Mouse (Mus musculus): ENCODE measurements around the gene Skap2.

The Skap2 gene

DNA sequence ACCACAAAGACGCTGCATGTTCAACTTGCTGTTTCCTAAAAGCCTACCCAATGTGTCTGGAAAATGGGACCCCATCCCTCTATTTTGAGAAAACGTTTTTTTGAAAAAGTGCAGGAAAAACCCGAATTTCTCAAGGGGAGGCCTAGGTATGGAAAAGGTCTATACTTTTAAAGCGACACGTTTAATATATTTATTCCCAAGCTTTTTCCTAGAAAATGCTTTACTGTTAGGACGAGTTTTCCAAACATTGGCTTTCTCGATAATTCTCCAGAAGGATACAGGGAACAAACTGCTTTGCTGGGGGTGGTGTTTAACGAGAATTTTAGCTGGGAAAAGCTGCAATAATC, 6.8 kb downstream of the Skap2 start:
- DNase-seq (ENCODE audit: low spot score in 2 of 2), result no peak

DNA sequence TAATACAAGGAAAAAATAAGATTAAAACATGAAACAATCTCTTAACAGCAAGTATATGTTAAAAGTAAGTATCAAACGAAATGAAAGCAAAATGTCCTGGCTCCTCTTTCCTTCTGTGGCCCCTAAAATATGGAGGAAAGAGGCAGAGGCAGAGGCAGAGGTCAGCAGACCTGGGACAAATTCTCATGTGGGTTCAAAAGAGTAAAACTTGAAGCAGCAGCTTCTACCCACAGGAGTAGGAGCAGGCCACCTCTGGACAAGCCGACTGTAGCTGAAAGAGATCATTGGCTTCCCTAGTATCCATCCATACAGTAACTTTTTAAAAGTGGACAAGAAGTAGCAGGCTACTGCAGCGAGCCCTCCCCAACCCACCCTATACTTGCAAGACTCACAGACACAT, 7.4 kb downstream of the Skap2 start:
- no peak for DNase-seq (ENCODE audit: low spot score in 2 of 2)

DNA sequence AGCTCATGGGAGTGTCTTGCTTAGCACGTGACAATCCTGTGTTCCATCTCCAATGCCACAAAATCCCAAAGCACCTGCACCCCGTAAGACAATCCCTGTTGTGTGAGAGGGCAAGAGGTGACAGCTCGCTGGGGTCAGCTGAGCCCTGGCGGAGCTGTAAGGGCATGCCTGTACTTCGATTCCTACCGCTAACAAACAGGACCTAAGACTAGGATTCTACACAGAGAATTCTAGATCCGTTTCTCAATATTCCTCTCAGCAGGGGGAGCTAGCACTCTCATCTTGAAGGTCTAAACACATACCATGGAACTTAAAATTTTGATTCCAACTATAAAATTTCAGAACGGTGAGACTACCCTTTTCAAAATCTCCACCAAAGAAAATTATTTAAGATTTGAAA, 9.7 kb downstream of the Skap2 start:
- no peak for DNase-seq (ENCODE audit: low spot score in 2 of 2)

DNA sequence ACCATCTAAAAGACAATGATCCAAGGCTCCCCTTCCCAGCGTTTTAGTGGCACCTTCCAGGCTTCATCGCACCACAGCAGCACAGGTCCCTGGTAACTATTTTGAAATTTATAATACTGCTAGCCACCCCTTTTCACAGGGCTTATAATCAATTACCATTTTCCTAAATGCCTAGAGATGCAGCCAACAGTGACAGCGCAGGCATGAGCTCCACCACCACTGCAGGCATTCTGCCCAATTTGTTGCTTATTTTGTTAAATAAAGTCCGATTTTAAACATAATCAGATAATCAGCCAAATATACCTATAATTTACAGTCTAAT, 13.2 kb downstream of the Skap2 start:
- no peak for DNase-seq (ENCODE audit: low spot score in 2 of 2)

DNA sequence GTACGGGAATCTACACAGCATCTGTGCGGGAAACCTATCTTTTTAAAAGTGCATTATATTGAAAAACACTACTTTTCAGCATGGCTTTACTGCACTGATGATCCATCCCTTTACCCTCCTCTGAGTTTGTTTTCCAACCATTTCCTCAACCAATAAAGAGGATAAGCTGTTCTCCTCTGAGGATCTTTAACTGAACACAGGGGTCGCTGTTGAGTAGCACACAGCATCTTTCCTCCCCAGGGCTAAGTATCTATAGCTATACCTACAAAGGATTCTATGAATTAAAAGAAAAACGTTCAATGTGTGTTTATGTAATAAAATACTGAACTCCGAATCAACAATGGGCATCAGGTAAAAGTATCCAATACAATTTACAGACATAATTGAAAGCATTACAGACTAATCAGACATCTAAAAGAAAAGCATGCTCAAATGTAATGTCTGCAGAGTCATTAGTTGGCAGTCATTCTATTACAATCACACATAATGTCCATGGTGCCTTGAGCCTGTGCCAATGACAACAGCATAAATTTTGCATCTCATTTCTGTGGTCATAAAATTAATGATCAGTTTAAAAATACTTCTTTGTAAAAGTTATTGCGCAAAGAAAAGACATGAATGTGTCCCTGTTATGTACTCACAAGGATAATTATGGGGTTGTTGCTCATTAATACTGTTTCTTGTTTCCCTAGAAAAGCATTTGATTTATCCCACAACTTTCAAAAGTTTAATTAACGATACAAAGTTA, 13.8 kb downstream of the Skap2 start:
- no peak for DNase-seq (ENCODE audit: low spot score in 2 of 2)

DNA sequence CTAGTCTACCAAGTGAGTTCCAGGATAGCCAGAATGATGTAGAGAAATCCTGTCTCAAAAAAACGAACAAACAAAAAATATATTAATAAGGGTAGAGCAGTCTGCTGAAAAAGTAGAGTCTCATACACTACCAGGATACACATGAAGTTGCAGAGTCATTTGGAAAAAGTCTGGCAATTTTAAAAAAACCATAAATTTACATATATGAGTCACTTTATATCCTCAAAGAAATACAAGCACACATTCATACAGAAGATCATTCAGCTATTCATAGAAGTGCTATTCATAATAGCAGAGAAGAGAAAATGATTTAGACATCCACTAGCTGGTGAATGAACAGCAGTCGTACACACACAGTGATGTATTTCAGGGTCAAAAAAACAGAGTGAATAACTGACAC, 24.4 kb downstream of the Skap2 start:
- DNase-seq (ENCODE audit: low spot score in 2 of 2), result no peak

DNA sequence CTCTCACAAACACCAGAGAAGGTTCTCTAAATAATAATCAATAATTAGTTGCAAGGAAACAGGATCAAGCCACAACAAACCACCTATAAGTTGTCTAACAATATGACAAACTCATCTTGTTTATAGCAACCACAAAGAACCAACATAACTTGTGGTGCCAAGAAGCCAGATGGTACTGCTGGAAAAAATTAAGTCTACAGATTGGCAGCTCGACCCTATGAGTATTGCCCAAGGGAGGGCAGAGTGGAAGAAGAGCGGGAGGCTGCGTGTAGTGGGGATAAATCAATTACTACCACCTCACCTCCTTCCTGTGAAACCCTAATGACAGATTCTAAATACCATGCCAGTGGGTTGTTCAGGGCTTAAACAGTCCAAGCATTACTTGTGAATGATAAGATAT, 34.7 kb downstream of the Skap2 start:
- no peak for DNase-seq (ENCODE audit: low spot score in 2 of 2)

DNA sequence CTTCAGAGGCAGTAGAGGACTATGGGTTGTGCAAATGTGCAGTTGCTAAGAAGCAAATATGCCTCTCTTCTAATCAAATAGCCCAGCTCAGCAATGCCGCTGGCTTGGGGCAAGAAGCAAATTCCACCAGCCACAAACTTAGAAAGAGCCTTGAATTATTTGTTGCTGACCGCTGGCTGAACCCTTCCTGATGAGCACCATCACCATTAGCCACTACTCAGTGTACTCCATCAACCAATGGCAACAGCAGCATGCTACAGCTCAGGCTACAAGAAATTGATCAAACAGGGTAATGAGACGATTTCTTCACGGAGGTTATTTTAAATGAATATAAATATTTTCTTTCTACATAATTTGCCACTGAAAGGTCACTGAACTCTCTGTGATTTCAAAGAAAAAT, 36.6 kb downstream of the Skap2 start:
- DNase-seq (ENCODE audit: low spot score in 2 of 2), result no peak

DNA sequence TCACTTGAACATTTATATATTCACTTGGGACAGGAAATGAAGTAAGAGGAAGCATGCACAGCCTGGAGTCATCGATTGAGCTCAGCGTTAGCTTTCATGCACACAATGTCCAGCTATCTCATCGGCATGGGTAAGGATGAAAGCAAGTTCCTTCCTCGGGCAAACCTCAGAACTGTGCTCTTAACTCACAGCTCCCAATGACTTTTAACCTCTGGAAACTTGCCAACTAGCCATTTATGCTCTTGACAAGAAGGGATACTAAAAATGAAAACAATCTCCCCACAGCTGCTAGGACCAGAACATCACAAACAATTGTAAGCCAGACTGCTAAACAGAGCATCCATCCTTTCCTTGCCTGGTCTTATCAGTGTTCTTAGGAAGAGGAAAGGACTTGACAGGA, 53.4 kb downstream of the Skap2 start:
- DNase-seq (ENCODE audit: low spot score in 2 of 2), result no peak

DNA sequence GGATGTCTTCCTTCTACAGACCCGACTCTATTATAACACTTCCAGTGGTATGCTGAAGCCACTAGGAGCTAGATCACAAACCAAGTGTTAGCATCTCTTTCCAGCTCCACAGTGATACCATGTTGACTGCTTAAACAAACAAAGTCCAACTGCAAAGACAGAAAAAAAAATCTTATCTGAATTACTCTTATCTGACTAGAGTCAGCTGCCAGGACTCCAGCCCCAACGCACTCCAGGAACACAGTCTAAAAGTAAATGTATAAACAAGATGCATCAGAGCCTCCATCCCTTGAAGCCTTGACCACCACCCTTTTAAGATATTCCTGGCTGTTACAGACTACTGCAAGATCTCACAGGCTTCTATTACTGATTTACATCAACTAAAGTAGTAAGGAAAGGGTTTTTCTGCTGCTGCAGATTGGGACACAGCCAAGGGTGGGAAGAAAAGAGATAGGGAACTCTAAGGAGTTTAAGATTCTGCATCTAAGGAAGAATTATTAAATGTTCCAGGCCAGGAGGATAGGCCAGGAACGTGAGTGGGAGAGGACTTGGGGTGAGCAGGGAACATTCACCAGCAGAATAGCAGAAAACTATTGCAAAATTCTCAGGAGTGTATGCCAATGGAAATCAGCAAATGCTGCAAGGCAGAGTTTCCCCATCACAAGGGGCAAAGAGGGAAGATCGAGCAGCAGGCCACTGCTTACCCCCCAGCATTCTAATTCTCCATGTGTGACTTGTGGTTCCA, 56.1 kb downstream of the Skap2 start:
- no peak for DNase-seq (ENCODE audit: low spot score in 2 of 2)

DNA sequence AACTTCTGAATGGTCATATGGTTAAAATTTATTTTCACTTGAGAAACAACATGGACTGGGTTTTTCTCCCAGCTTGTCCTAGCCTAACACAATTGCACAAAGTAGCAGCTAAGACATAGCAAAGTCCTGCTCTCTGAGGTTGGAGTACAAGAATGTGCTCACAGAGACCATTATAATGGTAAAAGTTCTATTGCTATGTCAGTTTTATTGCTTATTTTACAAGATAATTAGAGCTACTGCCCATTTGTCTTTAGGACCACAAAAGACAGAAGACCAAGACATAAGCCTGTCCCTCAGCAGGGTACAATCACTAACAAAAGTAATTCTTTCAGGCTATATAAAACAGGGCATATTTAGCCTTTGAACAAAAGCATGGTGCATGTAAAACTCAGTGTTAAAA, 64.7 kb downstream of the Skap2 start:
- DNase-seq (ENCODE audit: low spot score in 2 of 2), result no peak

DNA sequence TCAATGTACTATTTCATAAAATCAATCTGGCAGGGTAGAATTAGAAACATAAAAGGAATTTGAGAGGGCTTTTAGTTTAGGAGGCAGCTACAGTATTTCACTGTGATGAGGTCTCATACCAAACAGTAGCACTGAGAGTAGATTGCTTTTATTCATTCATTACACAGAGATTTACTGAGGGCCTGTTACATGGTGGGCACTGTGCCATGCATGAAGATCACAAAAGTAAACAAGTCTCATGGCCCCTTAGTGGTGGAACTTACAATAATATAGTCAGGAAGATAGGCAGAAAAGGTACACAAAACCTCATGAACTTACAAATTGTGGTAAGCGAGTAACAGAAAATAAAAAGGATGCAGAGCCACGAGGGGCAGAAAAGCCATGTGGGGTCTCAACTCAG, 67.4 kb downstream of the Skap2 start:
- no peak for DNase-seq (ENCODE audit: low spot score in 2 of 2)

DNA sequence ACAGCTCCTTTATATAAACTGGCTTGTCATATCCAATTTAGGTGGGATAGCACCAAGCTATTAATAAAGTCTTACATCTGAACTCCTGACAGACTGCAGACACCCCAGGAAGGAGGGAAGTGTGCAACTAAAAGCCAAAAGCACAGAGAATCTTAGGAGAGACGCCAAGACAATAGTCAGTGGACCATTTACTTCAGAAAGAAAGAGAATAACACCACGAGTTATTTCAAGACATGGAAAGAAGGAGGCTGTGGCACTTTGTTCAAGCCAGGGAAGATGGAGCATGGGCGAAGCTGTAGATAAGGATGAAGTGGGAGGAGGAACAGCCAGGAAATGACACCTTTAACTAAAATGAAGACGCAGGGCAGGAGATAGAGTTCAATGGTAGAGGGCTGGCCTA, 78.4 kb downstream of the Skap2 start:
- no peak for DNase-seq (ENCODE audit: low spot score in 2 of 2)

DNA sequence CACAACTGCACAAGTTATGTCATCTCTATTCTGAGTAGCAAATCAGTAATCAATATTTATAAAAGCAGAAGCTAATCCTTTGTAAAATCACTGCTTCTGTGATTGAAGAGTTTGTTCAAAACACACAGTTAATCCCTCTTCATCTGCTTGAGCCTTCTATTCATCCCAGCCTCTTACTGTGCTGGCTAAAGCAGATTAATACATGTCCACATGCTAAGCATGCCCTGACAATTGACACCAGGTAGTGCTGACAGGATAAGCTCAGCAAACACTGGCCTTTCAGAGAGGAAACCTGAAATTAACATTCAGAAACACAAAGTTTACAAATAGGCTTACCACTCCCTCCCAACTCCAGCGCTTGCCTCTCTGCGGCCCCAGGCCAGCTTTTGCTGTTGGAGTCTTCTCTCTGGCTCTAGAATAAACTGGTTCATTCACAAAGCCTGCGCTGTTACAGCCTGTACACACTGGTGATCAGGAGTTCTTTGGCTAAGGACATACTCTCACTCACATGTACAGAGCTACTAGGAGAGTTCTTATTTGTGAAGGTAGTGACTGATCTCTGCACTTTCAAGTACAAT, 79.2 kb downstream of the Skap2 start:
- DNase-seq (ENCODE audit: low spot score in 2 of 2), result no peak

DNA sequence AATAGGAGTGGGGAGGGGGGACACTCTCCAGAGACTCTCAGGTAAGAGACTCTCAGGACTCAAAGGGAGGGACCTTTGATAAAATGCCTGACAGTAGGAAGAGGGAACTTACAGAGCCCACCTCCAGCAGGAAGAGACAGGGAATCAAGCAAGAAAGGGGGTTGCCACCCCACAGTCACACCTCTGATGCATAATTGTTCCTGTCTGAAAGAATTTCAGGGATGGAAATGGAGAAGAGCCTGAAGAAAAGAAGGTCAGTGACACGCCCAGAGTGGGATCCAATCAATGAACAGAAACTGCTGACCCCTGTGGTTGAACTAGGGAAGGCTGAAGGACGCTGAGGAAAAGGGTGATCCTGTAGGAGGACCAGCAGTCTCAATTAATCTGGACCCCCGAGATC, 85.2 kb downstream of the Skap2 start:
- no peak for DNase-seq (ENCODE audit: low spot score in 2 of 2)

DNA sequence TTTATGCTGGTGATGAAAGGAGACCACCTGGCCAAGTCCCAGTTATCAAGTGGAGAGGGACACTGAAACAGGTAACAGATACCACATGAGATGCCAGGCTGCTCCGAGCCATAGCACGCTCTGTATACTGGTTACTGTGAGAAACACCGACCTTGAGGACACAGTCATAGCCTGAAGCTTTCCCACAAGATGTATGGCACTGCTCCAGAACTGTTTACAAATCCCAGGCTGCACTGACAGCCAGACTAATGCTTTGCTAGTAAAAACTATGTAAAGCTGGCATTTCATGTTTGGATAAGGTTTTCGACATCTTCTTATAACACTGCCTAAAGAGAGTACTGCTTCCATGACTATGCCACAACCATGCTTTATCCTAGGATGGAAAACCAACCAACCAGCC, 90.5 kb downstream of the Skap2 start:
- DNase-seq (ENCODE audit: low spot score in 2 of 2), result no peak

DNA sequence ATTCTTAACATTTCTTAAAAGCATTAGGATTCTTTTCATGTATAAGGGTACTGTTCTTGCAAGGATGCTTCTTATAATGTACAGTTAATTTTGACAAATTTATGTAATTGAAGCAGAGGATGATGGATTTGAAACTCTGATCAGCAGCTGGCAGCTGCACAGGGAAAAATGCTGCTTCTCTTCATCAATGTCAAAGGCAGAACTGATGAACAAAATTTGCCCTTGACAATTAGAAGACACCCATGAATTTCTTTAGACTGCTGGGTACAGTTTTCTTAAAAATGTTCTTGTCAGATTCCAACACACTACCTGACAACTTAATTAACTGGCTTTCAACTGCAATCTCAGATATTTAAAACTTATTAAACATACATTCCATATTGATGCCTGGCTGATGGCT, 103.9 kb downstream of the Skap2 start:
- no peak for DNase-seq (ENCODE audit: low spot score in 2 of 2)

DNA sequence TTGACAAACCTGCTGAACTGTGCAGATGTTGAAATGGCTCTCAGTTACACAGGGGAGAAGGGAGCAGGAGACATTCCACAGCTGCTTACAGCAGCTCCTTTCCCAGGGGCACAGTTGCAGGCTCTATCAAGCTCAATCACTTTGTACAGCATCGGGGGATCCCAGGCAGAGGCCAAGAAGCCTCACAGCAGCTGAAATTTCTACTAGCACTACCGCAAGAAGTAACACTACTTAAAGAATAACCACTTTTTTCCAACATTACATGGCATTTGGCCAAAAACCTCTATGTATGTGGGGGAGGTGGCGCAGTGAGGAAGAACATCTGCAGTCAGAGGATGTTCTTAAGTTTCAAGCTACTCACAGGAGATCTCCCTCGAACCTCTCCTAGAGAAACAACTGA, 106.7 kb downstream of the Skap2 start:
- DNase-seq (ENCODE audit: low spot score in 2 of 2), result no peak

DNA sequence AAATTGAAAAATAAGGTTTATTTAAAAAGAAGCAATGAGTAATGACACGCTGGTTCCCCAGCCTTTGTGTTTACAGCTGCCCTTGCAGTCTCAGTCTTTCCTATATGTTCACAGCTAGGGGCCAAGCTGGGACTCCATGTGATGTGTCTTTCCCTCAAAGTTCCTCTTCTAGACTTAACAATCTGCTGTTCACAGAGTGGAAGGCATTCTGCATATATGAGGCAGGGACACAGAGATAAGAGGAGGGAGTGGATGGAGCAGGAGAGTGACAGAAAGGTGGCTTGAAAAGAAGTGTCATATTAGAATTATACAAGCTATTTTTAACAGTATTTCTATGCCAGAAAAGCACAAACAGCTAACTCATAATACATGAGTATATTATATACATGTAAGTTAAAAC, 110.8 kb downstream of the Skap2 start:
- DNase-seq (ENCODE audit: low spot score in 2 of 2), result no peak

DNA sequence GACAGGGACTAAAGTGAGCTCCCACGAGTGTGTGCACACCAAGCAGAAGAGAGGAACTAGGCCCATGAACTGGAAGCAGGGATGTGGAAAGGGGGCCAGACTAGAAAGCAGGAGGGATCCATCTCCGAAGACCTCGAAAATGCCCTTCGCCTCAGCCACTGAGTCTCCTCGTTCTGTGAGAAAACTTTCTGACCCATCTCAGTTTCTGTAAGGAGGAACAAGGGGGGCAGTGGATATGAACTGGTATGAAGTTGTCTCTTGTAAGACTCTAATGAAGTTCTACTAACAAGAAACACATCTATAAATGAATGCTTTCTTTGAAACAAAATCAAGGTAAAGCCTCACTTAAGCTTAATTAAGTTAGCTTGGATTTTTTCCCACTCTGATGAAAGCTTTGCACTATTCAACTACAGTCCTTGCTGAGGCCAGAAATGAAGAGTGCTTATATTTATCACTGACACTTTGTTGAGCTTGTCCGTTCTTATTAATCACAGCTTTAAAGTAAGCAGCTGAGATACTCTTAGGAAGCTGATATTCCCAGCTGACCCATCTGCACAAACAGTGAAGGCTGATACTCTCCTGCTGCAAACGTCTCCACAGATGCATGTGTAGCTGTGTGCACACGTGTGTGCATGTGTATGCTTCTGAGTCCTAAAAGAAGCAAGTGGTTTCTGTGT, 113.9 kb downstream of the Skap2 start:
- DNase-seq (ENCODE audit: low spot score in 2 of 2), result no peak

DNA sequence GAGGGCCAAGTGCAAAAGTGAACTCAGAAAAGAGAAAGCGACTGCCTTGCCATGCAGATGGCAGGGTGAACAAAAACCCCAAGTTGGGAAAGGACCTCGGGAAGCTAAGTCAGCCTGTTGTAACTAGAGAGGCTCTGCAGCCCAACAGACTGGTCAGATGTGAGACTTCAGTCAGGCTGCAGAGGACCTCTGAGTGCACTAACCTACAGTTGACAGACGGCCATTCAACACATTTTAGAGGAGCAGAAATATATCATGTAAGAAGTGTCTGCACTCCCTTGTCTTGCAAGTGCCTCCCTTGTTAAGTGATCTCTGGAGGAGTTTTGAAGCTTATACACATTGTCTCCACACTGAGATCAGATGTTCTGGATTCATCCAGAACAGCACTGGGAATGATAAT, 116.6 kb downstream of the Skap2 start:
- no peak for DNase-seq (ENCODE audit: low spot score in 2 of 2)

DNA sequence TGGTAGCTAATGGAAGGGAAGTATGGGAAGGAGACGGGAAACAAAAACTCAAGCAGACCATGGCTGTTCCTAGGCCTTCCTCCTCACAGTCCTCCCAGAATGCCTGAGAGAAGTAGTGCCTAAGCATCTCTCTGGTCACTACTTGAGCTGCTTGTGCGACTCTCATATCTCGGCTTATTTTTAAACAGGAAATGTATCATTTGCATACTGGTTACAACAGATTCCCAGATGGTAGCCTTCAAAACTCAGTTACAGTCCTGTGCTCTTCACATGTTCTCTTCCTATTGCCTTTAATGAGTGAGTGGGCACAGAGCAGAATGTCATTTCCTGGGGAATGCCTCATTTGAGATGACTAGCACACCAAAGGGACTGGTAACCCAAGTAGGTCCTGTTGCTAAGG, 117.6 kb downstream of the Skap2 start:
- no peak for DNase-seq (ENCODE audit: low spot score in 2 of 2)

DNA sequence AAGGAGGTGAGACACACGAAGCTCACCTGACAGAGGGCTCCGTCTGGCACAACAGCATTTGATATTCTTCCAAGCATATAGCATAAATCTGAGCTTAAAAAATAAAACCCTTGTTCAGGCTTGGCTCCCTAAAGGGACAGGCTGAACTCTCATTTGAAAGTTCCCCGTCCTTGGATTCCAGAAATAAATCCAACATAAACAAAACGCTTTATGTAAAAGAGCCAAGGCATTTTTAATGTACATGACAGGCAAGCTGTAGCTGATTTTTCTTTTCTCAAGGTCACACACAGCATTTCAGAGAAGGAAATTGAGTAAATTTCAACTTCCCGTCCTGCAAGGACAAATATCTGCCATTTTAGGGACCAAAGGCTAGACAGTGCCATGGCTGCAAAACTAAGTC, 122.0 kb downstream of the Skap2 start:
- no peak for DNase-seq (ENCODE audit: low spot score in 2 of 2)
